ENCODE assay signal across 12 mouse cellular contexts in genomic region chr13:21268262-21268661, GRCm38 (mm10). TPM values are rescaled to one million over a fixed set of nuclear protein-coding genes. Genes with fewer than 3 reads are reported as not detected.
DNase-seq lines count a peak whose midpoint lies in the region; ATAC-seq and TF ChIP-seq lines count a peak whose summit lies in the region.
"Had no signal": no experiment of that assay in that cellular context is flagged by ENCODE, and none has a peak within 500 bp of the region (broad histone marks: within the 10 kb centered on the region; RNA-seq: fewer than 3 reads in every experiment).

No protein-coding gene starts in this region.

- peak overlapping the region; percentile 44 for H3K4me3 ChIP-seq in liver, embryonic 12.5 days
- H3K4me3 ChIP-seq in liver, postnatal 0 days (ENCODE audit: low read depth, low read length), result no peak overlapping the region
- peak overlapping the region; percentile 12 for H3K4me3 ChIP-seq in hindbrain, embryonic 15.5 days
- H3K4me3 ChIP-seq in neural tube, embryonic 15.5 days (replicated peaks), result peak overlapping the region; percentile 17; the same call in 1 of the 2 replicates
- no peak overlapping the region for H3K4me3 ChIP-seq in thymus, adult 2 months (ENCODE audit: control insufficient read depth, insufficient read depth, low read length)
- no peak overlapping the region for H3K4me3 ChIP-seq in left cerebral cortex, adult 2 months

- no peaks in the 10 kb centered on the region for H3K36me3 ChIP-seq in liver, embryonic 12.5 days
- H3K36me3 ChIP-seq in liver, postnatal 0 days (replicated peaks; ENCODE audit: insufficient read depth, low read length), result no peaks in the 10 kb centered on the region
- no peaks in the 10 kb centered on the region for H3K36me3 ChIP-seq in hindbrain, embryonic 15.5 days
- no peaks in the 10 kb centered on the region for H3K36me3 ChIP-seq in neural tube, embryonic 15.5 days
- no peaks in the 10 kb centered on the region for H3K36me3 ChIP-seq in thymus, adult 2 months (ENCODE audit: control insufficient read depth, insufficient read depth, low read length)

- no peak for TF ChIP-seq CTCF in liver, postnatal 0 days (IDR thresholded peaks at IDR 0.05; ENCODE audit: low read depth)
- no peak for TF ChIP-seq CTCF in thymus, adult 2 months (IDR thresholded peaks at IDR 0.05; ENCODE audit: borderline replicate concordance, control insufficient read depth, extremely low read depth, insufficient read depth, low read length, poor library complexity)
- no peak for TF ChIP-seq CTCF in left cerebral cortex, adult 2 months (IDR thresholded peaks at IDR 0.05)

- peak overlapping the region; percentile 64 for H3K4me2 ChIP-seq in liver, embryonic 12.5 days
- H3K4me2 ChIP-seq in liver, postnatal 0 days (ENCODE audit: low read depth, low read length), result no peak overlapping the region
- peak overlapping the region; percentile 39 for H3K4me2 ChIP-seq in hindbrain, embryonic 15.5 days
- peak overlapping the region; percentile 39 for H3K4me2 ChIP-seq in neural tube, embryonic 15.5 days

- peaks cover 13% of the 10 kb centered on the region for H3K4me1 ChIP-seq in liver, embryonic 12.5 days
- no peaks in the 10 kb centered on the region; the same call in 1 of the 2 replicates for H3K4me1 ChIP-seq in liver, postnatal 0 days (ENCODE audit: insufficient read depth)
- H3K4me1 ChIP-seq in hindbrain, embryonic 15.5 days (replicated peaks), result no peaks in the 10 kb centered on the region; the same call in 1 of the 2 replicates
- H3K4me1 ChIP-seq in neural tube, embryonic 15.5 days, result peaks cover 9% of the 10 kb centered on the region; the same call in 1 of the 2 replicates
- H3K4me1 ChIP-seq in thymus, adult 2 months (replicated peaks; ENCODE audit: control insufficient read depth, insufficient read depth, low read length), result no peaks in the 10 kb centered on the region

- H3K9ac ChIP-seq in liver, embryonic 12.5 days, result peak overlapping the region; percentile 25; the same call in 1 of the 2 replicates
- H3K9ac ChIP-seq in liver, postnatal 0 days (replicated peaks), result no peak overlapping the region
- 0 out of 2 replicates have a peak overlapping the region, but pooled peaks have one; percentile 0 for H3K9ac ChIP-seq in hindbrain, embryonic 15.5 days
- H3K9ac ChIP-seq in neural tube, embryonic 15.5 days (replicated peaks), result no peak overlapping the region

- H3K9me3 ChIP-seq in liver, embryonic 12.5 days (replicated peaks), result no peaks in the 10 kb centered on the region
- H3K9me3 ChIP-seq in liver, postnatal 0 days (ENCODE audit: low read length), result no peaks in the 10 kb centered on the region
- H3K9me3 ChIP-seq in hindbrain, embryonic 15.5 days, result no peaks in the 10 kb centered on the region
- no peaks in the 10 kb centered on the region for H3K9me3 ChIP-seq in neural tube, embryonic 15.5 days (replicated peaks)

- H3K27me3 ChIP-seq in liver, embryonic 12.5 days (replicated peaks), result peaks cover 21% of the 10 kb centered on the region
- H3K27me3 ChIP-seq in liver, postnatal 0 days (ENCODE audit: insufficient read depth, low read length), result no peaks in the 10 kb centered on the region
- peaks cover 10% of the 10 kb centered on the region; the same call in 1 of the 2 replicates for H3K27me3 ChIP-seq in hindbrain, embryonic 15.5 days
- H3K27me3 ChIP-seq in neural tube, embryonic 15.5 days (replicated peaks), result peaks cover 8% of the 10 kb centered on the region
- H3K27me3 ChIP-seq in thymus, adult 2 months (ENCODE audit: control insufficient read depth, insufficient read depth, low read length), result no peaks in the 10 kb centered on the region; the same call in 1 of the 2 replicates

- no peak for TF ChIP-seq POLR2A in thymus, adult 2 months (IDR thresholded peaks at IDR 0.05; ENCODE audit: control insufficient read depth, extremely low read depth, insufficient read depth, low read length, poor library complexity)

- no peak overlapping the region for H3K27ac ChIP-seq in liver, embryonic 12.5 days
- H3K27ac ChIP-seq in liver, postnatal 0 days (ENCODE audit: low read depth), result no peak overlapping the region
- no peak overlapping the region for H3K27ac ChIP-seq in hindbrain, embryonic 15.5 days (replicated peaks)
- no peak overlapping the region for H3K27ac ChIP-seq in neural tube, embryonic 15.5 days (replicated peaks)
- H3K27ac ChIP-seq in thymus, adult 2 months (ENCODE audit: control insufficient read depth, insufficient read depth, low read length), result no peak overlapping the region
- no peak overlapping the region for H3K27ac ChIP-seq in left cerebral cortex, adult 2 months

- TF ChIP-seq EP300 in liver, postnatal 0 days (IDR thresholded peaks at IDR 0.05; ENCODE audit: low read depth), result no peak

- DNase-seq in liver, postnatal 0 days, result no peak
- DNase-seq in embryo, embryonic 11 days, result peak; percentile 57
- no peak for DNase-seq in thymus, adult 2 months
- no peak for DNase-seq in layer of hippocampus, adult 9-10 months (ENCODE audit: low spot score)
- DNase-seq in left cerebral cortex, adult 2 months (ENCODE audit: extremely low spot score in 1 of 2, low spot score in 2 of 2), result no peak
- DNase-seq: cerebellum, postnatal 25 days; heart, adult 18-20 months had no signal

- no peak for ATAC-seq in liver, embryonic 12.5 days
- ATAC-seq in liver, postnatal 0 days, result no peak
- no peak for ATAC-seq in hindbrain, embryonic 15.5 days (ENCODE audit: low FRiP score, low read depth)
- ATAC-seq in neural tube, embryonic 15.5 days (ENCODE audit: low FRiP score), result no peak
- ATAC-seq: activated CD4-positive, CD25-positive, alpha-beta regulatory T cell, adult 4 months had no signal

- WGBS in liver, embryonic 12.5 days (ENCODE audit: insufficient replicate concordance), result 3% methylated on average over 1 of the region's 1 CpGs
- 9% methylated on average over 1 of the region's 1 CpGs for WGBS in liver, postnatal 0 days (ENCODE audit: insufficient replicate concordance)
- WGBS in hindbrain, embryonic 15.5 days, result 4% methylated on average over 1 of the region's 1 CpGs
- WGBS in neural tube, embryonic 15.5 days, result 0% methylated on average over 1 of the region's 1 CpGs
- 31% methylated on average over 1 of the region's 1 CpGs for WGBS in thymus, adult 2 months

- intact Hi-C loops in left cerebral cortex, adult 2 months (cut with DNase I), result no loop called here

RNA-seq across cellular contexts. Expression of gene Gpx5, which starts 24.3 kb away (rescaled TPM):
- not detected in 2 replicates for polyA plus RNA-seq in liver, embryonic 12.5 days (2016; fragmentation: Nextera tagmentation; extraction: Ambion mirVana)
- polyA plus RNA-seq in liver, postnatal 0 days (2015; fragmentation: Nextera tagmentation; extraction: Ambion mirVana), result not detected in 2 replicates
- polyA plus RNA-seq in hindbrain, embryonic 15.5 days (2015; fragmentation: Nextera tagmentation; extraction: Ambion mirVana), result not detected in 2 replicates
- not detected in 2 replicates for polyA plus RNA-seq in neural tube, embryonic 15.5 days (2015; fragmentation: Nextera tagmentation; extraction: Ambion mirVana)
- polyA plus RNA-seq in thymus, adult 2 months (2012; rRNA removed), result not detected in 2 replicates
- not detected for total RNA-seq in left cerebral cortex, adult 2 months (2021)
- total RNA-seq: heart, adult 18-20 months had no signal
- polyA plus RNA-seq: activated CD4-positive, CD25-positive, alpha-beta regulatory T cell, adult 4 months; liver, embryonic 16.5 days had no signal

RNA-seq across cellular contexts. Expression of gene Gpx6, which starts 43.7 kb away (rescaled TPM):
- polyA plus RNA-seq in liver, embryonic 12.5 days (2016; fragmentation: Nextera tagmentation; extraction: Ambion mirVana), result not detected in 2 replicates
- 0.08 and 0.18 TPM in 2 replicates for polyA plus RNA-seq in liver, postnatal 0 days (2015; fragmentation: Nextera tagmentation; extraction: Ambion mirVana)
- 0.24 and 0.27 TPM in 2 replicates for polyA plus RNA-seq in hindbrain, embryonic 15.5 days (2015; fragmentation: Nextera tagmentation; extraction: Ambion mirVana)
- polyA plus RNA-seq in neural tube, embryonic 15.5 days (2015; fragmentation: Nextera tagmentation; extraction: Ambion mirVana), result 0.24 and 0.27 TPM in 2 replicates
- polyA plus RNA-seq in thymus, adult 2 months (2012; rRNA removed), result 0.36 and 0.38 TPM in 2 replicates
- total RNA-seq in left cerebral cortex, adult 2 months (2021), result not detected
- total RNA-seq: heart, adult 18-20 months had no signal
- polyA plus RNA-seq: activated CD4-positive, CD25-positive, alpha-beta regulatory T cell, adult 4 months; liver, embryonic 16.5 days had no signal

Comparison
In these comparisons a context has a peak if more than half of its experiments do, and no peak if none do; other contexts are left out.
1. H3K4me3 ChIP-seq: peak in liver, embryonic 12.5 days (single experiment), hindbrain, embryonic 15.5 days (single experiment) and neural tube, embryonic 15.5 days (single experiment); none in liver, postnatal 0 days (single experiment), thymus, adult 2 months (single experiment) and left cerebral cortex, adult 2 months (single experiment).
2. H3K9ac ChIP-seq: peak in liver, embryonic 12.5 days (single experiment) and hindbrain, embryonic 15.5 days (single experiment); none in liver, postnatal 0 days (single experiment) and neural tube, embryonic 15.5 days (single experiment).